Mouse (Mus musculus) v-Abl transformed pro-B cells (cell line): Measurements from ENCODE around the gene Ptpn6.

Experiments
- in situ Hi-C, 2 experiments: fragments of 400-800 bp; cut with MboI; formaldehyde crosslinking; loops; one replicate each; pipeline ENCODE4 v1.15.1; 2025; ENCODE audit not compliant: unreplicated experiment in 2 of 2

Gene Ptpn6

DNA sequence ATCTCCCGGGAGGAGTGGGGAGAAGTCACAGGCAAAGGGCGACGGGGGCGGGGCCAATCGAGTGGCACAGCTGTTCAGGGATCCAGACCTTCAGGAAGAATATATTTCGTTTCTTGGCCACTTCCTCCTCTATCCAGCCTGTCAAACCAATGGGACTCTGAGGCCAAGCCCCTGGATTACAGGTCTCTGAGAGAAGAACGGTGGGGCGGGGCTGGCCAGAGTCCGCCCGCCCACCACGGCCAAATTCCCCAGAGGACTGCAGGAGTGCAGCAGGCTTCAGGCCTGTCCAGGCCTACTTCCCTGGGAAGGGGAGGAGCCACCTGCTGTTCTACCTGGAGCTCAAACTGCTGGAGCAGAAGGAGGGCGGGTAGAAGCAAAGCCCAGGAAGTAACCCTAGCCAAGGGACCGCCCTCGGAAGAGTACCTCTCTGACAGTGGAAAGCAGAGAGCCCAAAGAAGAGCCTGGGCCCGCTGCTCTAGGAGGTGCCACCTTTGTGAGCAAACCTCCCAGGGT lies at the start of gene Ptpn6:
Gene Ptpn6 (minus strand): TSS at position 204 of the 513 bp plus-strand sequence.
- in situ Hi-C loops: no loop called here

DNA sequence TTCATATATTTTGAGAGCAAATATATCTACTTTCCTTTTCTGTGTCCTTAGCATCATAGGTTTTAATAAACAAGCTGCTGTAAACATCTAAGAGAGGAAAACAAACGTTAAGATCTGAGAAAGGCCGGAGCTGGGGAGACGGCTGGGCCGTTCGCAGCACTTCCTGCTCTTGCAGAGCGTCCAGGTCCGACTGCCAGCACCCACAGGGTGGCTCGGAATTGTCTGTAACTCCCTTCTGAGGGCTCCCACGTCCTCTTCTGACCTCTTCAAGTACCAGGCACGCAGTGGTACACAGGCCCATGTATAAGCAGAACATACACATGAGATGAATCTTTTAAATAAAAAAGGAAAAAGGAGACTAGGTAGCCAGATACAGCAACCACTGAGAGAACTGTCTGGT lies 49.2 kb upstream of the Ptpn6 start:
- in situ Hi-C loops: no loop called here

DNA sequence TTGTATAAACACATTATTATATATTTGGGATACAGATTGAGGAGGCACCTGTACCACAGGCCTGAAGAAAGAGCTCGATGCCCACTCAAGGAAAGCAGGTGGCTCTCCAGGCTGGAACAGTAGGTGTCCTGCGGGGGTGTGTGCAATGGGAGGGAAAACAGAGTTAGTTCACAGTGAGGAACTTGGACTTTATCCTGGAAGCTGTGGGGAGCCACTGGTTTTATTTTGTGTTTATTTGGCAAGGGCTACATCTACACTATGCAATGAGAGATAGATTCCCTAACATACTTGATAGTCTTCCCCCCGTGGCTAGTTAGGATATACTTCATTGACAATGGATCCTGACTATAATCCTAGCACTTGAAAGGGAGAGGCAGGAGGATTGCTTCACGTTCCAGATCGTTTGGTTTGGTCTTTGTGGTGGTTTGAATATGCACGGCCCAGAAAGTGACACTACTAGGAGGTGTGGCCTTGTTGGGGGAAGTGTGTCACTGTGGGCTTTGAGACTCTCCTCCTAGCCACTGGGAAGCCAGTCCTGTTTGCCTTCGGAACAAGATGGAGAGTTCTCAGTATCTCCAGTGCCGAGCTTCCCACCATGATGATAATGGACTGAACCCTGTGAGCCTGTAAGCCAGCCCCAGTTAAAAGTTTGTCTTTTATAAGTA lies 48.4 kb upstream of the Ptpn6 start:
- in situ Hi-C loops: no loop called here

DNA sequence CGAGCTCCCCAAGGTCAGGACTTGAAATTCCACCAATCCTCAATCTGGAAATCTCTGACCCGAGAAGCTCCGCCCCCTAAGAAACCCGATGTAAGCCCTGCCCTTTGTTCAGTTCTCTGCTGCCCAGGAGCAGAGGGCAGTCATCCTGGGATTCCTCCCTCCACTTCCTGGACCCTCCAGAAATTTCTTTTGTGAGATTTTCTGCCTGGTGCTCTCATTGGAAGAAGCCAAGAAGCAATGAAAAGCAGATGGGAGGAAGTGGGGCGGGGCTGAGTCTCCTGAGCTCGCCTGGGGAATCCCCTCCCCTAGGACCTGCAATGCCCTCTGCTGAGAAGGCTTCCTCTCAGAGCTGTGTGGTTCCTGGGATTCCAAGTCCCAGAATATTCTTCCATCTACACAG lies 43.9 kb upstream of the Ptpn6 start:
- in situ Hi-C loops: no loop called here

DNA sequence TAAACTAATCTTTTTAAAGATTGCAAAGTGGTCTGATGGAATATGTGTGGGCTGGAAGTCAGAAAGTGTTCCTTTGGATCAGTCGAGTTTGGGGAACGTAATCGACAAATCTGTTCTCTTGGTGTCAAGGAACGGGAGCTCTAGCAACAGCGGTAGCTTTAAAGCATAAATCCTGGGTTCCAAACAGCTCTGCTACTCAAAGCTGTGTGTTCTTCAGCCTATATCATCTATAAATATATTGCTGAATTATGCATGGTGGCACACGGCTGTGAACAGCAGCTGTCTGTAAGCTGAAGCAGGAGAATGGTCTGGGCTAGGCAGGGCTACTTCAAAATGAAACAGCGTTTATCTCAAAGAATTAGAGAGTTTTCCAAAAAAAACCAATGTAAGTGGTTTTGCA lies 42.4 kb upstream of the Ptpn6 start:
- in situ Hi-C loops: no loop called here

DNA sequence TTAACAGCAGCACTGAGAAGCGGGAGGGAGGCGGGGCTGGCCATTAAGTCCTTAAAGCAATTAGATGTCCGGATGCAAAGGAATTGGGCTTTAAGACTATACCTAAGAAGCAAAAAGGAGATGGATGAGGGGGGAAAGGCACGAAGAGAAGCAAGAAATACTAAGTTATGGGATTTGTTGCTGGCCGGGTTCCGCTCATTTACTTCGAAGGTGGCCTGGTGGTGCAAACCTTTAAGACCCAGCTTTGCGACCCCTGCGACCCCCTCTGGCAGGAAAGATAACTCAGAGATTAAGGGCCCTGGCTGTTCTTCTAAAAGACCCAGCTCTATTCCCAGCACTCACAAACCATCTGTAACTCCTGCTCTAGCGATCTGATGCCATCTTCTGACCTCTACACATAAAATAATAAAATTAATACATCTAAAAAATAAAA lies 41.5 kb upstream of the Ptpn6 start:
- in situ Hi-C loops: no loop called here

DNA sequence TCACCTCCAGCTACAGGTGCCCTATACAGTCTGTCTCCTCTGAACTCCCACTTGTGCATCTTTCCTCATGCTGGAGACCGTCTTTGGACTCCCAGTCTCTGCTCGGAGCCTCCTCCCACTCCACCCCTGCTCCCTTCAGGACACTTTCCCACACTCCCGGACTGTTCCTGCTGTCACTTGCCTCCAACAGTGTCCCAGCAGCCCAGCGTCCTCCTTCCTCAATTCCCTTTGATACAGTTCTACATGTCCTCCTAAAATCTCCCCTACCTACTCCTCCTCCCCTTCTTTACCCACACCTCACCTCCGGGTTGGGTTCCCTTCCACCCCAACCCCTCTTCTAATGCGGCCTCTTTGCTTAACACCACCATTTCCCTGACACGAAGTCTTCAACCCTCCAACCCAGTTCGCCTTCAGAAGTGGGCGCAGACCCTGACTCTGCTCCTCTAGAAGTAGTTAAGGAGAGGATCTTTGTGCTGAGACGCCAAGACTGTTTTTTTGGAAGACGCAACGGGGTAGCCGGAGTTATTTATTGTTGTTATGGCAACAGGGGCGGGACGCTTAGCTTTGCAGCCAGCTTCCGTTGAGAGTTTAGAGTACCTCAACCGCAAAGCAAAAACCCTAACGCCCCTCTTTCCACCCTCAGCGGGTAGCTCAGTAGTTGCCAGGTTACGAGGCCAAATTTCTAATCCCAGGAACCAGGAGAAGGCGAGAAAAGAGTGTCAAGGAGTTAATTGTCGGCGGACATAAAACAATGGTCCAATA lies 40.9 kb upstream of the Ptpn6 start, which contains the start of gene Lrrc23:
Gene Lrrc23 (minus strand): TSS at position 506 of the 762 bp plus-strand sequence.
- in situ Hi-C loops: no loop called here

DNA sequence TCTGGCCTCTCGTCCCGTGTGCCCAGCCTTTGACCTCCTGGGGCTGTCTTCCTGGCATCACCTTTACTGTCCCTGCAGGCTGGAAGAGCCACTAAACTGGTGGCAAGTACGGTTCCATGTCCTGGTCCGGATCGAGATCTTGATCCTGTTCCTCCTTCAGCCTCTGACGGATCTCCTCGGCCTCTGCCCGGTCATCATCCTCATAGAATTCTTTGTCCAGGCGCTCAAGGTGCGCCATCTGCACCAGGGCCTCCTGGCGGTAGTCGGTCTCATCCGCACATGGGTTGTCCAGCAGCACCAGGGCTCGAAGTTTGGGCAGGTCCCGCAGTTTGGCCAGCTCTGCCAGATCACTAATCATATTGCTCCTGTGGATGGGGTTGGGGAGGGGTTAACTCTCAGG lies 32.0 kb upstream of the Ptpn6 start:
- in situ Hi-C loops: loop anchor here in 1 of 2 experiments (25.0 kb wide), 1 partner anchor 358 kb away; the partner anchor contains the start of gene Pex5

DNA sequence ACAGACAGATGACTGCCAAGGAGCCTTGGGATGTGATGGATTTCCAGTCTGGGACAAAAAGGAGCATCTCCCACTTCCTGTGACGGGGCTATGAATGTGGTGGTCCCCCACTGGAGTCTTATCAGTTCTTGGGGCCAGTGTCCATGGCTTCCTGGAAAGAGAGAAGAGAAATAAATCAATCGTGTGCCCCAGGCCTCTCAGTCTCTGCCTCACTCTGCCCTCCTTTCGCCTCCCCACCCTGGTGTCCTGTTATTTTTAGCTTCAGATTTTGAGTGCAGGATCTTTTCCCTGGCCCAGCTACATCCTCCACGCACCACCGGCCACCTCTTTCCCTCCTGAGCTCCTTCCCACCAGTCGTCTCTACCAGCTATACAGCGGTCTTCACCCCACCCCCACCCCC lies 31.5 kb upstream of the Ptpn6 start:
- in situ Hi-C loops: loop anchor here in 1 of 2 experiments (25.0 kb wide), 1 partner anchor 358 kb away; the partner anchor contains the start of gene Pex5

DNA sequence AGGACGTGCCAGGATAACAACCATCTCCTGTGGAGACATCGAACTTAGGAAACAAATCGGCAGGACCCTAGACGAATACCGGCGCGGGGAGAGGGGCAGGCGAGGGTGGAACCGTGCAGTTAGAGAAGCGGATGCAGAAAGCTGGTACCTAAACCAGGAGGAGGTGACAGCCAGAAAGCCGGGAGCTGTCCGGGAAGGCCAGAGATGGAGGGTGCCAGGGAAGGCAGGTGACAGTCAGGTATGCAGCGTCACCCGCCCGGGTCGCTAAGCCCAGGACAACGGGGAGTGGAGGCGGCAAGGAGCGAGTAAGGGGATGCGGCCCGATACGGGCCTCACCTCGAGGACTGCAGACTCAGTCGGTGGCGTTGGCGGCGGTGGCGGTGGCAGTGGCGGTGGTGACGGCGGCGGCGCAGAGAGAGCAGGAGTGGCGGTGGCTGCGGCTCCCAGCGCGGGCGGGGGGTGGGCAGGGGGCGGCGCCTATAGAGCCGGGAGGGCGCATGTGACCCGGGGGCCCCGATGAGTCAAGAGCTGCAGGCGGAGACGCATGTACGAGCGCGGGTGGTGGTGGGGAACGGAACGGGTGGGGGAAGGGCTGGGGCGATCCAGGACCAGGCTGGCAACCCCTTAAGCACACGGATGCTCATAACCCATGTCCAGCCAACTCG lies 30.7 kb upstream of the Ptpn6 start, which contains the start of gene Eno2:
Gene Eno2 (minus strand): TSS at position 573 of the 665 bp plus-strand sequence.
- in situ Hi-C loops: loop anchor here (10.0 to 25.0 kb wide), 2 partner anchors 264 to 357 kb away; partner anchors contain the start of gene Pex5 (in 1 of the 2)

DNA sequence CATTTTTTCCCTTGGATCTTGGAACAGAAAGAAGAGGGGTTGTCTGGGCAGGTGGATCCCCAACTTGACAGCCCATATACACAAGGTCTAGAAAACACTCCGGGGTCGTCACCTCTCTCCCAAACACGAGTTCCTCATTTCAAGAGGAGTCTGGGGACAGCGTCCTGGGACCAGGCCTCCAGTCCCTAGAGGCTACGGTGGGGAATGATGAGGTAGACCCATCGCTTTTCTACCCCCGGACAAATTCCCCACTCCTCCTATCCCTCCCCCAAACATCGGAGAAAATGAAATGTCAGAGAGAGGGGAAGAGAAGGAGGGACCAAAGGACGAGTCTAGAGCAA lies 30.2 kb upstream of the Ptpn6 start:
- in situ Hi-C loops: loop anchor here (10.0 to 25.0 kb wide), 2 partner anchors 264 to 356 kb away; partner anchors contain the start of gene Pex5 (in 1 of the 2)

DNA sequence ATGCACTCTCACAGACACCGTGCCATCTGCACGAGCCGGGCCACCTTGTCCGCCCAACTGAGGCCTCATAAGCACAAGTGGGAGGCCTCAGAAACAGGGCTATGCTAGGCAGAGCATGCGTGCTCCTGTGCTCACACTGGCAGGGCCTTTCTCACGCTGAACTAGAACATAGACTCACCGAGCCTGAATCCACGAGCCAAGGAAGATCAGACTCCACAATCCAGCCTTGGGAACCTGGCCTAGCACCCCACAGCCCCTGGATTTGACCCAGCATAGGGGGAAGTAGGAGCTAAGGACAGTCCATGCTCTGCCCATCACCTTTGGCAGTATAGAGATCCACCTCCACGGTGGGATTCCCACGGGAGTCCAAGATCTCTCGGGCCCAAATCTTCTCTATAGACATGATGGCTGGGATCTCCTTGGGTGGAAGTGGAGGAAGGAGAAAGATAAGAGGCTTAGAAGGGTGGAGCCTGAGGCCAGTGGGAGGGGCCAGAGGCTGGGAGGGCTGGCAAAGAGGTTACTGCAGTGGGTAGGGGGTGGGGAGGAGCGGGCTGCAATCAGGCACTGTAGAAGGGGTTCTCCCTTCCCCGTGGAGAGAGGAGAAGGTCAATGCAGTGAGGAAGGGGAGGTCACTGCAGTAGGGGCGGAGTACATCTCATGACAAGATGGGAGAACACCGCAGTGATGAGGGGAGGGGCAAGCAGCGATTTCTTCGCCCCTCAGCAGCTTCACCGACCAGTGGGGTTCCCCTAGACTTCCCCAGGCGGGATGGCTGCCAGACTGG lies 29.6 kb upstream of the Ptpn6 start:
- in situ Hi-C loops: loop anchor here (10.0 to 25.0 kb wide), 2 partner anchors 263 to 356 kb away; partner anchors contain the start of gene Pex5 (in 1 of the 2)

DNA sequence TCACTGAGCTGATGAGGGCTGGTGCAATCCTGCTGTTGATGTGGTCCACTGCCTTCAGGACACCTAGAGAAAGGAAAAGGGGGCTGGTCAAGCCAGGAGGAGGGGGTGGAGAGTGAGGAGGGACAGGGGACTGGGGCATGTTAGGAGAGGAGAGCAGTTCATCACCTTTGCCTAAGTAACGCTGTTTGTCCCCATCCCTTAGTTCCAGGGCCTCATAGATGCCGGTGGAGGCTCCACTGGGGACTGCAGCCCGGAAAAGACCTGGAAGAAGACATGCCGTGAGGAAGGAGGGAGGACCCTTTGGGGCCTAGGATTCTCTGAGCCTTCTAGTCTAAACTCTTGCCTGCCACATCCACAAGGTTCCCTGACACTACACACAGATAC lies 29.0 kb upstream of the Ptpn6 start:
- in situ Hi-C loops: loop anchor here (10.0 to 25.0 kb wide), 2 partner anchors 263 to 355 kb away; partner anchors contain the start of gene Pex5 (in 1 of the 2)

DNA sequence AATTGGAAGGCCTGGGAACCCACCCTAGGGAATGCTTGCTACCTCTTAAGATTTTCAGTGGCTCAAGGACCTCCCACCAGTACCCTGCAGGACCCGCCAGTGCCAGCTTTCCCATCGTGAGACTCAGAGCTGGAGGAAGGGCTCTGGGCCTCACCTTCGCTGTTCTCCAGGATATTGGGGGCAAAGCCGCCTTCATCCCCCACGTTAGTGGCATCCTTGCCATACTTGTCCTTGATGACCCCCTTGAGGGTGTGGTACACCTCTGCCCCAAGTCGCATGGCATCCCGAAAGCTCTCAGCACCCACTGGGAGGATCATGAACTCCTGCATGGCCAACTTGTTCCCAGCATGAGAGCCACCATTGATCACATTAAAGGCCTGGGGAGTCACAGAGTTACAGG lies 27.4 kb upstream of the Ptpn6 start:
- in situ Hi-C loops: loop anchor here (10.0 to 25.0 kb wide), 2 partner anchors 261 to 354 kb away; partner anchors contain the start of gene Pex5 (in 1 of the 2)

DNA sequence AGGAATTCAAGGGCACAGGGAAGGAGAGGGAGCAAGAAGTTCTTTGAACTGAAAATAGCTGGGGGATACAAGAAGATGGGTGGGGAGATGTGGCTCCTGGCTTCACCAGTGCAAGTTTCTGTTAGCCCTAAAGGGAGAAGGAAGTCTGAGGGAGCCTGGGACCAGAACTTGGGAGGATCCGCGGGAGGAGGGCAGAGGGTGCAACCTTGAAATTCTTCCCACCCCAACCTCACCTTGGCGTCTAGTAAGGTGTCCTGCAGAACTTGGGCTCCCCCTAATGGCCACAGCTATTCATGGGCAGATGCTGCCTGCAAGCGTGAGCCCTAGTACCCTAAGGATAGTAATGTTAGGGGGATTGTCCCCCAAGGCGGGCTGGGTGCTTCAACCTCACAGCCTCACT lies 20.7 kb upstream of the Ptpn6 start:
- in situ Hi-C loops: loop anchor here in 1 of 2 experiments (25.0 kb wide), 1 partner anchor 347 kb away; the partner anchor contains the start of gene Pex5

DNA sequence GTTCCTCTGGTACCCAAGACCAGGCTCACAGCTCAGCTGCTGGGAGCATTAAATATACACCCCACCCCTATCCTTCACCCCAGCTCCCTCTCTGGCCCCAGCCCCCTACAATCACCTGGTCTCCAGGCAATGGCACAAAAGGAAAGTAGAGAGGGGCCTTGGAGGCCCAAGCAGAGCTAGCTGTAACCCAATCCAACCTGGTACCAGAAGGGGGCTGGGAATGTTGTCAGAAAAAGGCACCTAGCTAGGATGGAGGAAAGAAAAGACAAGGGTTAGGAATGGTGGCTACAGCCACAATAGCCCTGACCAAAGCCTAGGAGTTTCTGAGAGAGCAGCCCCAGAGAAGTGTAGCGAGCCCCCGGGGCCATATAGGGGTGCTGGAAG lies 20.3 kb upstream of the Ptpn6 start:
- in situ Hi-C loops: loop anchor here in 1 of 2 experiments (25.0 kb wide), 1 partner anchor 347 kb away; the partner anchor contains the start of gene Pex5

DNA sequence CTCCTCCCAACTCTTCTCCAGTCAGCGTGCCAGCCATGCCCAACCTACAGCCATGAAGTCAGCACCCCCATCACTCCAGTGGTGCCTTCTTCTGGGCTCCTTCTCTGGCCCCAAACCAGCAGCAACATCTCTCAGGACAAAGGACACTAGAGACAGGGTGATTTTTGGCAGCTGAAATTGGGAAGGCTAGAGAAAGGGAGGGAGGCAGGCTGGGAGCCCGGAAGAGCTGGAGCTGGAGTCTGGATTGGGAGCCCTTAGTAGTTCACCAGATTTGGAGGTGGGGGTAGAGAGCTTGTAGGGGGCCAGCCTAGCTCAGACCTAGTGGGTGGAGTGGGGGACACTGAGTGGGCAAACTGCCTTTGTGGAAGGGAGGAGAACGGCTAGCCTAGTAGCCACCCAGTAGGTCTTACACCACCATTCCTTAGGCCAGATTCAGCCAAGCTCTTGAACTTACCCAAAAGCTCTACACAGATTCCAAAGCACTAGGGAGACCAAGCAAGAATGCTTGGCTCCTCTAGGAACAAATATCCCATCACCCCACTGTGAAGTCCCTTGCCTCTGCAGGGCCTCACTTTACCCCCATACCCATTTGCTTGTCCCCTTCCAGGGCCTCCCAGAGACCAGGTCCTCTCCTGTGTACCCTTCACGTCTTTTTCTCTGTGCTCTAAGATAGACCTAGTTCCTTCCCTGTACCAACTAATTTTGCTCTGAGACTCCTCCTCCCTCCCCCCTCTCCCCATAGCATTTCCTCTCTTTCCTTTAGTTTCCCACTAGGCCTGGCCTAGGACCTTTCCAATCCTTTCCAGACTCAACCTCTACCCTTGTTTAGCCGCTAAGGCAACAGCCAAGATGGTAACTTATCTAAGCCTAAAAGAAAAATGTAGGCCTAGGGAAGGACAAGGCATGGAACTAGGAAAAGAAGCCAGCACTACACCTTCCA lies 19.7 kb upstream of the Ptpn6 start:
- in situ Hi-C loops: loop anchor here in 1 of 2 experiments (25.0 kb wide), 1 partner anchor 346 kb away; the partner anchor contains the start of gene Pex5

DNA sequence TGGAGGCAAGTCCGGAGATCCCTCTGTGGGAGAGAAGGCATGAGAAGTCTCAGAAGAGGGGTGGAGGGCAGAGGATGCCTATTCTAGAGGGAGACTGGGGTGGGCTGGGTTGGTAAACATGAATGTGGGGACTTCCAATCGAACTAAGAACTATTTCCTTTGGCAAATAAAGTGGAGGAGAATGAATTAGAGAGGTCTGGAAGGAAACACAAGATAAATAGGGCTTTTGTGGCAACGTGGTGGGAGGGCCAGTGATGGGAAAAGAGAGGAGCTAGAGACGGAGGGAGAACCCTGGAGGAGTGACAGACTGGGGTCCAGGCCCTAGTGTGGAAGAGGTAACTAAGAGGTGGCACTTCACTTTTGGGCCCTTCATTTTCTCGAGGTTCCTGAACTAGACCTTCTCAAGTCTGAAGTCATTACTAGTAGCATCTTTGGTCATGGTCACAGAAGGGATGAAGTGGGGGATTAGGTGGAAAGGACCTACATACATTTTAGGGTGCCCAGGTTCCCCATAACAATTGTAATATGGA lies 18.9 kb upstream of the Ptpn6 start:
- in situ Hi-C loops: loop anchor here in 1 of 2 experiments (25.0 kb wide), 1 partner anchor 345 kb away; the partner anchor contains the start of gene Pex5
